Mouse (Mus musculus) fibroblast of lung, adult 2 months (primary cell): ENCODE measurements at regions not wholly inside any gene's neighbourhood (a gene's known extent, or its start where the extent isn't known, plus 50 kb on each side); places are given as distances from the start of the nearest gene placed in this dataset.
A peak's percentile ranks its signal among the peaks of the same experiment; 100 is the strongest.
"Not testable (repeated sequence)": the region's sequence is repeated elsewhere in the genome, so short reads cannot be mapped to it uniquely, and the experiment has no call there.

Source experiments
- DNase-seq: peaks from one replicate; pipeline ENCODE4 v3.0.0-alpha.2; 2011; ENCODE audit warnings: low read depth

- no peak for DNase-seq
These were observed 196.4 kb upstream of the Gdi2 start for GRCm38 (mm10) chr13:3341416-3341815.

GRCm38 (mm10) chr13:3343611-3344010, 194.3 kb upstream of the Gdi2 start:
- no peak for DNase-seq

DNA sequence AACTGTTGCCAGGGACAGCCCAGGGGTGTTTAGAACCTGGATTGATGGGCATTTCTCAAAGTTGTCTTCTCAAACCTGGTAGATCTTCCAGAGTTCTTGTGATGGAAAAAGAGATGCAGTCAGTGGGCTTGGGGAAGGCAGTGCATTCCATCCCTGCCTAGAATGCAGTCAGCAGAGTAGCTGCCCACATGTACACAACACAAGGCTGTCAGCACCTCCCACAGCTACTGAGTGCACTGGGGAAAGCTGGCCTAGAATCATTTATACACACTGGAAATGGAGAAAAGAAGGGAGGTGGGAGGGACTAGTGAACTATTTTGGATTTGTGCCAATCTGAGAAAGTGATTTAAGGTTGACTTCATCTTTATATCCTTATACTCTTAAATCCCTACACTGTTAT, 183.0 kb upstream of the Gdi2 start:
- DNase-seq, result not testable (repeated sequence)

GRCm38 (mm10) chr13:3358079-3358608, 179.7 kb upstream of the Gdi2 start:
- DNase-seq, result no peak

DNA sequence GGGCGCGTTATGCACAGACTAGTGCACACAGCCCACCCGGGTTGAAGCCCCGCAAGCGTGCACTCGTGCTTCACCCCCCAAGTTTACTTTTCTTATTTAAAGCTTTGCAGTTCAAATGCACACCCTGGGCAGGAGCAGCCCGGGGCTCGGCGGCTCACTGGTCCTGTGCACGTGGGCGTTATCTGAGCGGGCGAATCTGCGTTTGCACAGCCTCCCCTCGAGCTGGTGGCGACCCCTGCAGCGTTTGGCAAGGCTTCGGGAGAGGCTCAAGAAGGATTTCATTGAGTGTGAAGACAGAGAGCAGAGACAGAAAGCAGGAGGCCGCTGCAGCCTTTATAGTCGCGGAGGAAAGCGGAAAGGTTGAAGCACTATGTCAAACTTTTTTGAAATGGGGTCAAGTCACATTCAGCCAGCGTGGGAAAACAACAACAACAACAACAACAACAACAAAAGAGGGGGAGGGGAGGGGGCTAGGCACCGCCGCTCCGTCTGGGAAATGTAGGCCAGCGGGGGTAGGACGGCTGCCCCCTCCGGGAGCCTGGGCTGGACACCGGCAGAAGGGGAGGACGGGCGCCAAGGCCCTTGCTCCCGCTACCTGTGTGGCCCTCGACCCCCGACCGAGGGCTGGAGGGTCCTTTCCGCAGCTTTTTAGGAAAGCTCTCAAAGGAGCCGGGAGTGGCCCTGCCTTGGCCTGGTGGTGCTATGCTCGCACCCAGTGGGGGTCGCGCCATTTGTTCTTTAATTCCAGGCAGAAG, 178.7 kb upstream of the Gdi2 start:
- no peak for DNase-seq

DNA sequence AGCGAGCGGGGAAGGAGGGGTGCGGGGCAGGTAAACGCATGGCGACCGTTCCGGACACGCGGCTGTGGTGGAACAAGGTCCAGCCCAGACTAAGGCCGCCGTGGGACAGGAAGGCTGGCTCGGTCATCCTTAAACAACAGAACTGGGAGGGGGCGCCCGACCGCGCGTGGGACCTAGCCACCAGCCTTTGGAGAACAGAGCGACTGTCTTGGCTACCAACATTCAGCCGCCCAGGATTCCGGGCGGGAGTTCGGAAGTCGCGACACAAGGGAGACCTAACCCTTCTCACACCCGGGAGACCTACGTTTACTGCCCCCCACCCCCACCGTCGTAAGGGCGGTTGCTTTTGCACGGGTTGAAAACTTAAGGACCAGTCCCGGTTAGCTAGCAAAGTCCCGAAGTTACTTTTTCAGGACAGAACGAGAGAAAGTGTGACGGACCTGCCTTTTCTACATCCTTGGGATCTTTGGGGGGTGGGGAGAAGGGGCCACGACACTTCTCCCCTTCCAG, 178.1 kb upstream of the Gdi2 start:
- DNase-seq, result not testable (repeated sequence)

- DNase-seq, result no peak
These were observed 177.1 kb upstream of the Gdi2 start for GRCm38 (mm10) chr13:3360503-3361490.

DNA sequence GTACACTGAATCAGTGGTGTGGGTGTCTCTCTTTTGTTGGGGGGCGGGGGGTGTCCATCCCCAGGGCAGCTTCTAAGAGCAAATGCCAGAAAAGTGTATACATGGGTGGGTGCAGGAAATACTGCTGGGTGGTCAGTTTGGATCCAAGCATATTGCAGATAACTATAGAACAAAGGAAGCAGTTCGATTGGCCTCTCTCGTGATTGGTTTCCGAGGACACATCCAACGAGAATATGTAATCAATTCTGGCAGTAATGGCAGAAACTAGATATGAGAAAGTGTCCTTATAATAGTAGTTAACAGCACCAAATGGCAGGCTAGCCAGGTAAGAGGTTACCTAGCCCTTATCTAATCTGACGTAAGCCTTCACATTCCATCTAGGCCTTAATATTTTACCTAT, 165.2 kb upstream of the Gdi2 start:
- DNase-seq, result no peak

DNA sequence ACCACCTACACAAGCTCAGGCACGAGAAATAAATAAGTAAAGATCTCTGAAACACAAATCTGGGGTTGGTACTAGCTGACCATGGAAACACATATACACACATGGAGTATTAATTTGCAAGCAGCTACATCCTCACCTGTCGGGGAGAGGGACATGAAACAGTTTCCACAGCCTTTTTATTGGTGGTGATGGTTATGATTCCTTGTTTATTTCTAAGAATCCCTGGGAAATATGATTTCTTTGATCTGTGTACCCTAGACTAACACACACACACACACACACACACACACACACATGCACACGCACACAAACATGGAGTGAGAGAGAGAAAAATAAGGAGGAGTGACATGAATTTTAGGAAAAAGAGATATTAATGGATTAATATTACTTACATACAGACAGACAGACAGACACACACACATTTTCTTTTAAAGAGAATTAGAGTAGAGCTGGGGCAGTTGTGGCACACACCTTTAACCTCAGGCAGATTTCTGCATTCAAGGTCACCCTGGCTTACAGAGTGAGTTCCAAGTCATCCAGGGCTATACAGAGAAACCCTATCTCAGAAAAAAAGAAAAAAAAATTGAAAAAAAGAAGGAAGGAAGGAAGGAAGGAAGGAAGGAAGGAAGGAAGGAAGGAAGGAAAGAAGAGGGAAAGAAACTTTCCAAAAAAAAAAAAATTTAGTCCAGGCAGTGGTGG, 164.2 kb upstream of the Gdi2 start:
- DNase-seq, result peak; percentile 17

GRCm38 (mm10) chr13:3374796-3375195, 163.1 kb upstream of the Gdi2 start:
- no peak for DNase-seq

DNA sequence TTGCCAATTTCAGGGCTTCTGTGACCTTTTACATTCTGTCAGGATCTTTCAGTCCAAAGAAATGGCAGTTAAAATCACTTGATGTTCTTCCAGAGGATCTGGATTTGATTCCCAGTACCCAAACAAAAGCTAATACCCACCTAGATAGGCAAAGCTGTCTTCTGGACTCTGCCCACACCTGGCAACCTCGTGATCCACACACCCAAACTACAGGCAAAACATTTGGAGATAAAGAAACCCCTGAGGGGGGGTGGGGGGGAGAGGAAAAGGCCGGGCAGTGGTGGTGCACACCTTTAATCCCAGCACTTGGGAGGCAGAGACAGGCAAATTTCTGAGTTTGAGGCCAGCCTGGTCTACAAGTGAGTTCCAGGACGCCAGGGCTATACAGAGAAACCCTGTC, 160.1 kb upstream of the Gdi2 start:
- DNase-seq, result not testable (repeated sequence)

GRCm38 (mm10) chr13:3405783-3406182, 132.1 kb upstream of the Gdi2 start:
- not testable (repeated sequence) for DNase-seq

DNA sequence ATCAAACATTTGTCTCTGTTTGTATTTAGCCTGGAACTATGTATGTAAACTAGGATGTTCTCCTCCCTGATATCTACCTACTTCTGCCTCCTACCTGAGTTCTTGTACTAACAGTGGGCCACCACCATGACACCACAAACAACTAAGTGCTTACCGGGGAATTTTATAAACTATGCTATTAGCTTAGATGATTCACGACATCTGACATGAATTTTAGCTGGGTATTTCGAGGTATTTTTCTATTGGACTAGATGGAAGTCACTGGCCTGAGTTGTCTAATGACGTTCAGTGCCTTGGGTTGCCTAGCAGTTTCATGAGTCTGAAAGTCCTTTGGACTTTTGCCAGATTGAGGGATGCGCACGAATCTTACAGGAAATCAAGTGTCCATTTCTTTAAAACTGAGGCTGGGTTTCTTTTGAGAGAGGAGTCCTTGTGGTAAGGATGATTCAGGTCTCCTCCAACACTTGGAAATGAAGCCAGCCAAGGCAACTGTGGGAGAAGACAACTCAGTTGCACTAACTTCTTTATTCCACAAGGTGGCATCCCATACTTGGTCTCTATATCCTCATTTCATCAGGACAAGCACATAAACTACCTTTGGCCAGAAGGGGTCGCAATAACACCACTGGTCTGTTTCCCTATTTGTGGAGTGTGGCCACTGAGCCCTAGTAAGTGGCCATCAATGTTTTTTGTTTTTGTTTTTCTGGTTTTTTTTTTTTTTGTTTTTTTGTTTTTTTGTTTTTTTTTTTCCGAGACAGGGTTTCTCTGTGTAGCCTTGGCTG, 131.4 kb upstream of the Gdi2 start:
- DNase-seq, result peak; percentile 70

- DNase-seq, result not testable (repeated sequence)
These were observed 127.6 kb upstream of the Gdi2 start for GRCm38 (mm10) chr13:3410281-3410680.

DNA sequence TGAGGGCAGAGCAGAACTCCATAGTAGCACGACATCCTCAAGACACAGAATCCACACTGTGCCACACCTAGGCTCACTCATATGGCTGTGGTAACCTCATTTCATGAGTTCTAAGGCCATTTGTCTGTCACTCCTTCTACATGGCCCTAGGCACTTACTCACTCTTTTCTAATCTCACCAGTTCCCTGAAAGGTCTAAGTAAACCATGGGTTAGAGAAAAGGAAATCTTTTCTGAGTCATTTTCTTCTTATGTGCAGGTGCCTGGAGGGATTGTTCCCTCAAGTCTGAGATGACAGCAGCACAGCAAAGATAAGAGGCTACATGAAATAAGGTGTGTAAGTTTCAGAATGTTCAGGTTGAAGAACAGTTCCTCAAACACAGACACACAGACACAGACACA, 120.8 kb upstream of the Gdi2 start:
- DNase-seq, result no peak

DNA sequence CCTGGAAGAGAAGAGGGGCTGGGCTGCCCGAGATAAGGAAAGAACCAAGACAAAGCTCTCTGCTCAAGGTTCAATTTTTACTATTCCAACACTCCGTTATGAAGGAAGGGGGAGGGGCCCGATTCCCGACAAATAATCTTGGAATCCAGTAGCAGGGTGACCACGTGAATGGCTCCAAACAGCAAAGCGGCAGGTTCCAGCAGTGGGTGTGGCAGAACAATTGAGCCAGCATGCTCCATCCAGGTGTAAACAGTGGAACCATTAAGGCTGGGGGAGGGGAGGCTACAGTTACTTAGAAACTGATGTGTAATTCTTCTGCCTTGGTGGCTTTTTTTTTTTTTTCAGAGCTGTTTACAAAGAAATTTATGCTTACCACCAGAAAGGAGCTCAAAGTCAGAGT, 82.5 kb upstream of the Gdi2 start:
- not testable (repeated sequence) for DNase-seq

DNA sequence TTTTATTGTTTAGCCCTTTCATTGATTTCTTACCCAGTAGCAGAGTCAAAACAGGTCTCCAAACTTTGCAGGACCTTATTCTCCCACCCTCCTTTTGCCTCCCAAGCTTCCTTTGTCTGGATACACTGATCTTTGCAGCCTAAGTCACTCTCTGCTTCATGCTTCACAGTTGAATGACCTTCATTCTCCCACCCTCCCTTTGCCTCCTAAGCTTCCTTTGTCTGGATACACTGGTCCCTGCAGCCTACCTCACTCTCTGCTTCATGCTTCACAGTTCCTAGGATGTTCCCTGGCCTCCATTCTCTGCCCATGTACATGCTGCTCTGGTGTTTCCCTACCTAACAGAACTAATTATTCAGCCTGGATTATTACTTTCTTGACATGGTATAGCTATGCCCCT, 61.0 kb upstream of the Gdi2 start:
- no peak for DNase-seq

GRCm38 (mm10) chr13:3477997-3478728, 59.7 kb upstream of the Gdi2 start:
- peak; percentile 17 for DNase-seq
